Mouse (Mus musculus): ENCODE measurements around the gene Pmm1. TPM values are rescaled to one million over a fixed set of nuclear protein-coding genes. Genes with fewer than 3 reads are reported as not detected.

Gene Pmm1
- polyA plus RNA-seq, 1 experiment from 2014 or later: 28.6 TPM

DNA sequence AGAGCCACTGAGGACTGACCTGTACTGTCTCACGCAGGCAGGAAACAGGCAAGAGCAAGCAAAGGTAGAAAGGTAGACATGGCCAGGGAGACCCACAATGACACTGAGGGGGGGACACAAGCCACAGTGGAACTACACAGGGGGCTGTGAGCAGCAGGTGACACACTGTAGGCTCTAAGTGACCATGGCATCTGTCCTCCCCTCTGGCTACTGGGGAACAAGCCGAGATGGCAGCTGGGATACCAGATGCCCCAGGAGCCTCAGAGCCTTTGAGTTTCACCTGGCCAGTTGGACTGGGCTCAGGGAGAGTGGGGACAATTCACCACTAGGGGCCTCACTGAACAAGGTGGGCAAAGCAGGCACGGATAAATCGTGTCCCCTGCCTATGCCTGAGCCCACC lies 8.4 kb downstream of the Pmm1 start:
- Histone ChIP-seq H3K9me3 (no peaks in the 10 kb centered on the region), H3K4me1 (peaks cover 14% of the 10 kb centered on the region), H3K27me3 (ENCODE audit: insufficient read depth, poor library complexity, severe bottlenecking) (0 out of 2 replicates have a peak, but pooled peaks cover 3% of the 10 kb centered on the region), H3K27ac (no peak overlapping the region), H3K36me3 (peaks cover 24% of the 10 kb centered on the region), H3K4me3 (no peak overlapping the region)
- DNase-seq (ENCODE audit: low spot score): peak; percentile 70
- 77% methylated on average over 4 of the region's 4 CpGs for WGBS

DNA sequence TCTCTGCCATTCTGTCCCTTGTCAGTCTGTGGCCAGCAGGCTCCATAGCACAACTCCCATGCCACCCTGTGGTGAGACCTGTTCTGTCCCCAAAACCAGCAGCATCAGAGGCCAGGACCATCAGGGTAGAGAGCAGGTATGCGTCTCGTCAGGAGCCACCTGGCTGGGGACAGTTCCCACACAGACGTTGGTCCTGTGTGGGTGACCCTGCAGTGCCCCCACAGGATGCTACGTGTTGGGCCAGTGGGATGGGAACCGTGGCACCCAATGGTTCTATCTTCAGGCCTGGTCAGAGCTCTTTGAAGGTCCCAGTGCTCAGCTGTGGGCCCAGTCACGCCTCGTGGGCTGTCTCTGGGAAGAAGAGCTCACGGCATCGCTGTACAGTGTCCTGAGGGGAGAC lies 9.6 kb downstream of the Pmm1 start:
- WGBS: 89% methylated on average over 9 of the region's 9 CpGs
- H3K4me1 ChIP-seq: peaks cover 14% of the 10 kb centered on the region
- 0 out of 2 replicates have a peak, but pooled peaks cover 3% of the 10 kb centered on the region for H3K27me3 ChIP-seq (ENCODE audit: insufficient read depth, poor library complexity, severe bottlenecking)
- no peak overlapping the region for H3K27ac ChIP-seq
- no peak overlapping the region for H3K4me3 ChIP-seq
- H3K36me3 ChIP-seq: peaks cover 24% of the 10 kb centered on the region
- DNase-seq (ENCODE audit: low spot score): peak; percentile 73
- no peaks in the 10 kb centered on the region for H3K9me3 ChIP-seq

DNA sequence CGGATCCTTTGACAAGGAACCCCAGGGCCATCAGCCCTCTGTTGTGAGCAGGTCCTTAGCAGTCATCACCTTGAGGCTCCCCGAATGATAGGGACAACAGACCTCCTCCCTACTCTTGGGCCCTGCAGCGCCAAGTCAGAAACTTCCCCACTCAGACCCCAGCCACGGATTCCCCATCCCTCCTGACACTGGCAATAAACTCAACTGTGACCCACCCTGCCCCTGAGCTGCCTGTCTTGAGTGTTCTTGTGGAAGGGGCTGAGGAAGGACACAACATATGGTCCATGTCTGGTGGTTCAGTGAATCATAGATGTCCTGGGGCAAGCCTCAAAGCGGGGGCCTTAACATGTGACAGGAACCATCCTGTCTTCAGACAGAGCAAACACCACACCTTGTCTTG lies 10.0 kb downstream of the Pmm1 start:
- H3K4me3 ChIP-seq: no peak overlapping the region
- H3K4me1 ChIP-seq: peaks cover 14% of the 10 kb centered on the region
- WGBS: 83% methylated on average over 5 of the region's 5 CpGs
- 0 out of 2 replicates have a peak, but pooled peaks cover 3% of the 10 kb centered on the region for H3K27me3 ChIP-seq (ENCODE audit: insufficient read depth, poor library complexity, severe bottlenecking)
- no peak overlapping the region for H3K27ac ChIP-seq
- H3K9me3 ChIP-seq: no peaks in the 10 kb centered on the region
- DNase-seq (ENCODE audit: low spot score): peak; percentile 57
- peaks cover 24% of the 10 kb centered on the region for H3K36me3 ChIP-seq

DNA sequence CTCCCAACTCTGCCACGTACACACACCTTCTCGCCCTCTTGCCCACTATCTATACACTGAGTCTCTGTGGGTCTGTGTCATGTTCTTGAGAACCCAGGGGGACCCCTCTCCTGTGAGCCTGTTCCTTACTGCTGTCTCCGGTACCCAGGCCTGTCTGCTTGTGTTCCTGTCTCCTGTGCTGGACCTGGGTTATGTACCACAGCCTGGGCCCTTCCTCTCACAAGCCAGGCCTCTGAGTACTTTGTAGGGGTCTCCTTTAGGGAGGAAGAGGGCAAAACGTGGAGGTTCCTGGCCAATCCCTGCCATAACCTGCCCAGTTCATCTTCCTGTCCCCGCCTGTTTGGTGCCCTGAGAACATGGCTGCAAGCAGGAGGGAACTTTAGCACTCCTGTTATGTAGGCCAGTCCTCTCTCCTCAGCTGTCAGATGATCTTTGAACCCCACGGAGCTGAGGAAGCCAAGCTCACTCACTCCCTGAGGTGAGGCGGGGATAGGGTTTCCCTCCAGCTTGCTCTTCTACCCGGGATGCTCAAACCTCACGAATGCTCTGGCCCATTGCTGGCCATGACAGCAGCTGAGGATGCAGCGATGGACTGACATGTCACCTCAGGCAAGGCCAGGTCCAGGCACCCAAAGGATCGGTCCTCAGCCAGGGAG lies 11.1 kb downstream of the Pmm1 start:
- H3K36me3 ChIP-seq: peaks cover 18% of the 10 kb centered on the region

DNA sequence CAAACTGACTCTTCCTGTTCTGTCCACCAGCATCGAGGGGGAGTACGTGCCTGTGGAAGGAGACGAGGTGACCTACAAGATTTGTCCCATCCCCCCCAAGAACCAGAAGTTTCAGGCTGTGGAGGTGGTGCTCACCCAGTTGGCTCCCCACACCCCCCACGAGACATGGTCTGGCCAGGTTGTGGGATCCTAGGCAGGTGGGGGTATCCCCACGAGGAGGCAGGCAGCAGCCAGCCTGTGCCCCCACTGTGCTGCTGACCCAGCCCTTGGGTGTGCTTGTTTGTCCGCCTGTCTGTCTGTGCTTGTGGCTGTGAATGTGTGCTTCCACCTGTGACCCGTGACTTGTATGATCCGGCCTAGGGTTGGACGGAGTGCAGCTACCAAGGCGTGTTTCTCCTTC lies 11.7 kb downstream of the Pmm1 start:
- H3K27me3 ChIP-seq (ENCODE audit: insufficient read depth, poor library complexity, severe bottlenecking): 0 out of 2 replicates have a peak, but pooled peaks cover 3% of the 10 kb centered on the region
- WGBS: 79% methylated on average over 10 of the region's 10 CpGs
- peaks cover 14% of the 10 kb centered on the region for H3K4me1 ChIP-seq
- no peak overlapping the region for H3K4me3 ChIP-seq
- DNase-seq (ENCODE audit: low spot score): no peak
- peaks cover 13% of the 10 kb centered on the region for H3K36me3 ChIP-seq
- no peaks in the 10 kb centered on the region for H3K9me3 ChIP-seq
- no peak overlapping the region for H3K27ac ChIP-seq

More for the DNA sequence above, 11.1 kb downstream of the Pmm1 start:
- Histone ChIP-seq H3K27ac (no peak overlapping the region), H3K9me3 (no peaks in the 10 kb centered on the region), H3K4me3 (no peak overlapping the region), H3K4me1 (peaks cover 14% of the 10 kb centered on the region), H3K27me3 (ENCODE audit: insufficient read depth, poor library complexity, severe bottlenecking) (0 out of 2 replicates have a peak, but pooled peaks cover 3% of the 10 kb centered on the region)
- peak; percentile 64 for DNase-seq (ENCODE audit: low spot score)
- 63% methylated on average over 11 of the region's 11 CpGs for WGBS

DNA sequence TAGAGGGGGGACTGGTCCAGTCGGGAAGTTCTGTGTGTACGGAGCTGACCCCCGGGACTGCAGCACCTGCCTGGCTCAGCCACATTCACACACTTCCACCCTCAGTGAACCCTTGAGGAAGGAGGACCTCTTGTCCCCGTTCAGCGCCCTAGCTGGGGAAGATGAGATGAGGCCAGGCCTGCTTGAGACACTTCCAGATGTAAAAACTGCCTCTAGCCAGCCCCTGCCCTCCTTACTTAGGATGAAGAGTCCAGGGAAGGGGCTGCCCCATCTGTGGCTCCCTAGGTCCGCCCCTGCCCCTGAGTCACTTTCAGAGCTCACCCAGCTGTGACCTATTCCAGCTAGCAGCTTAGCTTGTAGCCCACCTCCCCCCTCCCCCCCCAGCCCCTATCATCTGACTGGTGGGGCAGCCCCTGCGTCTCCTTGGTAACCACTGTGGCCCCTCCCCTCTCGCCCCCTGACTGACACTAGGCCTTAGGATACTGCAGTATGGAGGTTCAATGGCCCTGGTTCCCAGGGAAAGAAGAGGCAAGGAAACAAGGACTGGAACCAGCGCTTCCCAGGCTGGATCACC lies 17.5 kb downstream of the Pmm1 start:
- peaks cover 2% of the 10 kb centered on the region; the same call in 1 of the 2 replicates for H3K27me3 ChIP-seq (ENCODE audit: insufficient read depth, poor library complexity, severe bottlenecking)
- no peaks in the 10 kb centered on the region for H3K36me3 ChIP-seq
- H3K4me1 ChIP-seq: peaks cover 21% of the 10 kb centered on the region
- H3K4me3 ChIP-seq: no peak overlapping the region
- peak overlapping the region; percentile 16; the same call in 1 of the 2 replicates for H3K27ac ChIP-seq
- WGBS: 26% methylated on average over 9 of the region's 9 CpGs
- H3K9me3 ChIP-seq: no peaks in the 10 kb centered on the region
- no peak for DNase-seq (ENCODE audit: low spot score)

DNA sequence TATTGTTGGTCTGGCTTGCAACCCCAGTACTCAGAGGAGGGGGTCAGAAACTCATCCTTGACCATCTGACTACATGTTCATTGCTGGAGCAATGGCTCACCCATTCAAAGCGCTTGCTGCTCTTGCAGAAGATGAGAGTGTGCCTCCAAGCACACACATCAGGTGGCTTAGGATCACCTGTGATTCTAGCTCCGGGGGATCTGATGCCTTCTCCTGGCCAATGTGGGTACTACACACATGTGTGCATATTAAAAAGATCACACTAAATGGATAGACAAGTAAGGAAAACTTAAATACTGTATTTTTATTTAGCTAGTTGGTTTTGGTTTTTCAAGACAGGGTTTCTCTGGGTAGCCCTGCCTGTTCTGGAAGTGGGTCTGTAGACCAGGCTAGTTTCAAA lies 19.7 kb downstream of the Pmm1 start:
- Histone ChIP-seq H3K27me3 (ENCODE audit: insufficient read depth, poor library complexity, severe bottlenecking) (peaks cover 15% of the 10 kb centered on the region), H3K9me3 (no peaks in the 10 kb centered on the region), H3K27ac (no peak overlapping the region), H3K4me1 (peaks cover 40% of the 10 kb centered on the region), H3K36me3 (no peaks in the 10 kb centered on the region), H3K4me3 (no peak overlapping the region)
- 92% methylated on average over 2 of the region's 2 CpGs for WGBS
- DNase-seq (ENCODE audit: low spot score): no peak

DNA sequence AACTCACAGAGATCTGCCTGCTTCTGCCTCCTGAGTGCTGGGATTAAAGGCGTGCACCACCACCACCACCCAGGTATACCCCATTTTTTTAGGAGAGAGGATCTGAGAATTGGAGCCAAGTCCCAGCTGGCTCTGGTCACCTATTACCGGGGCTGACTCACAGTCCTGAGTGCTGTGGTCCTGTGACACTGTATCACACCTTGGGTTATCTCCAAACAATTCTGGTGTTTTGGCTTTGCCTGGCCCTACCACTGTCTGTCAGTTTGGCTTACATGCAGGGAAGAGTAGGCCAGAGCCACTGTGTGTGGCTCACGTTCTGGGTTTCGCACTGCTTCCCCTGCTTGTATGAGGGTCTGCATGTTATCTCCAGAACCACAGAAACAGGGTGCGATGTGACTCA lies 20.5 kb downstream of the Pmm1 start:
- H3K27me3 ChIP-seq (ENCODE audit: insufficient read depth, poor library complexity, severe bottlenecking): peaks cover 15% of the 10 kb centered on the region
- no peak overlapping the region for H3K4me3 ChIP-seq
- 83% methylated on average over 5 of the region's 5 CpGs for WGBS
- no peak overlapping the region for H3K27ac ChIP-seq
- no peak for DNase-seq (ENCODE audit: low spot score)
- H3K4me1 ChIP-seq: peaks cover 40% of the 10 kb centered on the region
- no peaks in the 10 kb centered on the region for H3K36me3 ChIP-seq
- H3K9me3 ChIP-seq: no peaks in the 10 kb centered on the region

DNA sequence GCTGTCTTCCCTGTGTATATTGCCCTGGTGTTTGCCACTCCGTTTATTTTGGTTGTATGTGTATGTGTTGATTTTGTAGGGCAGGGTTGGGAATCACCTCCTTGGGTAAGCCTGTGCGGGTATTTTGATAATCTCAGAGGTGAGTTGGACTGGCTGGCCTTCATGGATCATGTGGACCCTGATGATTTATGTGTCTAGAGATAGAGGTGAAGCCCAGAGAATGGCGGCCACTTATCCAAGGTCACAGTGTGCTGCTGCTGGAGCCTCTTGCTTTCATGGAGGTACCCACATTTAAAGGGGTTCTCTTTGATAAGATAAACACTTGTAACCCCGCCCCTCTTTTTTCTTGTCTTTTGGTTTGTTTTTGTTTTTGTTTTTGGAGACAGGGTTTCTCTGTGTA lies 21.0 kb downstream of the Pmm1 start:
- Histone ChIP-seq H3K9me3 (no peaks in the 10 kb centered on the region), H3K36me3 (no peaks in the 10 kb centered on the region), H3K4me1 (peaks cover 40% of the 10 kb centered on the region), H3K4me3 (no peak overlapping the region), H3K27ac (no peak overlapping the region), H3K27me3 (ENCODE audit: insufficient read depth, poor library complexity, severe bottlenecking) (peaks cover 15% of the 10 kb centered on the region)
- 78% methylated on average over 4 of the region's 4 CpGs for WGBS
- no peak for DNase-seq (ENCODE audit: low spot score)

DNA sequence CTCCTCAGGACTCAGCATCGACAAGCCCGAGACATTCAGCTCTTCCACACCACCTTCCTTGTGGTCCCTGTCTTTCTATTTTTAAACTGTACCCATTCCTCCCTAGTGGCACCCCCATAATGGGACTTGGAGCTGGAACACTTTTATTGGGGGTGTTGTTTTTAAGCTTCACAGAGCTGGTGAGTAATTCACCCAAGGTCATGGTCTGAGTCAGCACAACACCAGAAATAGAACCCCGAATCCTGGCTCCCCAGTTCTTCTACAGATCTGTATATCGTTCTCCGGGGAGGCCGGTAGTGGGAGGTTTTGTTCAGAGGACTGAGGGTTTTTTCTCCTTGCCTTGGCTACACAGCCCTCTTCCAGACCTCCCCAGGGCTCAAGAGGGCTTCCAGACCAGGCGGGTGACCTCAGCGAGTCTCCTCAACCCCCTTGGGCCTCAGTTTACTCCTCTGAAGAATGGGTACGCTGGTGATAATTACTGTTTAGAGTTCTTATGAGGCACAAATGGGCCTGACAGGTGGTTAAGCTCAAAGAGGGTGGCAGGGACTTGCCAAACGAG lies 21.5 kb downstream of the Pmm1 start:
- DNase-seq (ENCODE audit: low spot score): no peak
- no peaks in the 10 kb centered on the region for H3K9me3 ChIP-seq
- 87% methylated on average over 10 of the region's 10 CpGs for WGBS
- H3K27ac ChIP-seq: no peak overlapping the region
- no peak overlapping the region for H3K4me3 ChIP-seq
- peaks cover 15% of the 10 kb centered on the region for H3K27me3 ChIP-seq (ENCODE audit: insufficient read depth, poor library complexity, severe bottlenecking)
- H3K36me3 ChIP-seq: no peaks in the 10 kb centered on the region
- H3K4me1 ChIP-seq: peaks cover 40% of the 10 kb centered on the region

DNA sequence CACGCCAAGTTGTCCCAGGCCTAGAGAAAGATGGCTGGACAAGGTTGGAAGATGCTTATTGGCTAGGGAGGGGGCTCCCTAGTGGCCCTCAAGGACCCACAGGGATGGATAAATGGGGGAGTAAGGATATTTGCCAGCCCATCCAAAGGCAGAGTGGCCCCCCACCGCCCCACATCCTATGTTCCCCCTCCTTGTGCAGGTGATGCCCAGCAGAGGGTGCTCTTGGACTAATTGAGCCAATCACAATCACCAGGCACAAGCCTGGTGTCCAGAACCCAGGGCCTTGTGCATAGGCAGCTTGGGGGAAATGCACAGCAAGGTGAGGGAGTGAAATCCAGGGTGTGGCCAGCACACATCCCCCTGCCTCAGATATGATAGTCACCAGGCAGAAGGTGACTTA lies 22.5 kb downstream of the Pmm1 start:
- H3K9me3 ChIP-seq: no peaks in the 10 kb centered on the region
- no peak overlapping the region for H3K27ac ChIP-seq
- DNase-seq (ENCODE audit: low spot score): no peak
- WGBS: 29% methylated on average over 2 of the region's 2 CpGs
- peaks cover 18% of the 10 kb centered on the region for H3K27me3 ChIP-seq (ENCODE audit: insufficient read depth, poor library complexity, severe bottlenecking)
- 0 out of 2 replicates have a peak overlapping the region, but pooled peaks have one; percentile 24 for H3K4me3 ChIP-seq
- peaks cover 36% of the 10 kb centered on the region for H3K4me1 ChIP-seq
- H3K36me3 ChIP-seq: no peaks in the 10 kb centered on the region

DNA sequence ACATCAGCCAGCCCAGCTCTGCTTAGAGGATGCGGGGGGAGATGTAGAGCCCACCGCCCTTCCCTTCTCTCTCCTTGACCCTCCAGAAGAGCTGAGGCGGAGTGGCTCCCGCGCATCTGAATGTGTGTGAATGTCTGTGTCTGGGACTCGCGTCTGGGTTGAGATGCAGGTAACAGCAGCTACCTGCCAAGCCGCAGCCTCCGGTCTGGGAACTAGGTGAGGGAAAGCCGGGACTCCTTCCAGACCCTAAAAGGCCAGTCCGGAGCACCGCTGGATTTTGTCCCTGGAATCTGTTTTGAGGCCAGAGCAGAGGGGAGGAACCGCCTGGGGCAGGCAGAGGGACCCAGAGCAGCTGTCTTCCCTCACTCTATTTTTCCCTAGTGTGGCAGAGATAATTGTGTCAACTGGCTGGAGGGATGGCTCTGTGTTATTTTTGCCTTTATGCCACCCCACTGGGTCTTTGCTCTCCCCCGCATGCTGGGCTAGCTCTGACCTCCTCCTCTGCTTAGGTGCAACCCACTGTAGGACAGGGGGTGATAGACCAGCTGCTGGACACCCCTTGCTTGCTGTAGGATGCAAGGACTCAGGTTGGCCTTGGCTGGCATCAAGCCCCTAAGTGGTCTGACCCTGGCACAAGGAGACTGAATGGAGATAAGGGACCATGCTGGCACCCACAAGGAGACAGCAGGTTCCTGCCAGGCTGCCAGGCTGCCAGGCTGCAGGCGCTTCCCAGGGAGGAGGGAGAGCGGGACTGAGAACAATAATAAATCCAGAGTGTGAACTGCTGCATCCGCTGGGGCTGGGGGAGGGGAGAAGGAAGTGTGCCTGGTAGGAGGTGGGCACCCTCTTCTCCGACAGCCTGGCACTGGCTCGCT lies 23.4 kb downstream of the Pmm1 start:
- peaks cover 18% of the 10 kb centered on the region for H3K27me3 ChIP-seq (ENCODE audit: insufficient read depth, poor library complexity, severe bottlenecking)
- no peaks in the 10 kb centered on the region for H3K36me3 ChIP-seq
- WGBS: 10% methylated on average over 19 of the region's 19 CpGs
- peaks cover 29% of the 10 kb centered on the region for H3K4me1 ChIP-seq
- H3K9me3 ChIP-seq: no peaks in the 10 kb centered on the region
- peak overlapping the region; percentile 77 for H3K27ac ChIP-seq
- peak overlapping the region; percentile 62 for H3K4me3 ChIP-seq
- no peak for DNase-seq (ENCODE audit: low spot score)
